Mouse (Mus musculus): ENCODE measurements around the gene Tmem139.

Gene Tmem139

GRCm38 (mm10) chr6:42261524-42262170, at the start of gene Tmem139:
Gene Tmem139, plus strand, starts transcription at chr6:42261970.
- in situ Hi-C loops (cut with MboI): no loop called here

GRCm38 (mm10) chr6:42215028-42215427, 46.7 kb upstream of the Tmem139 start, which contains the start of gene Tas2r144:
Gene Tas2r144, plus strand, starts transcription at chr6:42215328.
- in situ Hi-C loops (cut with MboI): no loop called here

- in situ Hi-C loops (cut with MboI): no loop called here
These were observed 39.5 kb upstream of the Tmem139 start for GRCm38 (mm10) chr6:42222286-42222685.

GRCm38 (mm10) chr6:42225046-42225445, 36.7 kb upstream of the Tmem139 start:
- in situ Hi-C loops (cut with MboI): no loop called here

- in situ Hi-C loops (cut with MboI): no loop called here
These were observed 34.3 kb upstream of the Tmem139 start for GRCm38 (mm10) chr6:42227240-42228101.

GRCm38 (mm10) chr6:42229610-42230009, 32.2 kb upstream of the Tmem139 start:
- in situ Hi-C loops (cut with MboI): loop anchor here (10.0 kb wide), 1 partner anchor 355 kb away; no protein-coding TSS in a partner anchor

- in situ Hi-C loops (cut with MboI): loop anchor here (10.0 kb wide), 1 partner anchor 354 kb away; no protein-coding TSS in a partner anchor
These were observed 30.6 kb upstream of the Tmem139 start for GRCm38 (mm10) chr6:42231191-42231590.

GRCm38 (mm10) chr6:42237276-42237805, 24.4 kb upstream of the Tmem139 start:
- in situ Hi-C loops (cut with MboI): loop anchor here (10.0 kb wide), 1 partner anchor 347 kb away; no protein-coding TSS in a partner anchor

GRCm38 (mm10) chr6:42241311-42242045, 20.3 kb upstream of the Tmem139 start:
- in situ Hi-C loops (cut with MboI): no loop called here

- in situ Hi-C loops (cut with MboI): no loop called here
These were observed 15.9 kb upstream of the Tmem139 start, which contains the start of gene Gstk1 for GRCm38 (mm10) chr6:42245711-42246353. Gene Gstk1, plus strand, starts transcription at chr6:42245935.

GRCm38 (mm10) chr6:42247173-42247572, 14.6 kb upstream of the Tmem139 start:
- in situ Hi-C loops (cut with MboI): no loop called here

GRCm38 (mm10) chr6:42247981-42248380, 13.8 kb upstream of the Tmem139 start:
- in situ Hi-C loops (cut with MboI): no loop called here

GRCm38 (mm10) chr6:42251791-42252190, 10.0 kb upstream of the Tmem139 start:
- in situ Hi-C loops (cut with MboI): no loop called here

- in situ Hi-C loops (cut with MboI): no loop called here
These were observed 8.7 kb upstream of the Tmem139 start for GRCm38 (mm10) chr6:42253103-42253502.

GRCm38 (mm10) chr6:42257303-42257863, 4.4 kb upstream of the Tmem139 start:
- in situ Hi-C loops (cut with MboI): no loop called here

- in situ Hi-C loops (cut with MboI): no loop called here
These were observed 1.3 kb upstream of the Tmem139 start for GRCm38 (mm10) chr6:42260430-42260829.

- in situ Hi-C loops (cut with MboI): no loop called here
These were observed 3.0 kb downstream of the Tmem139 start, which contains the start of gene Casp2 for GRCm38 (mm10) chr6:42264626-42265312. Gene Casp2, plus strand, starts transcription at chr6:42264985.

GRCm38 (mm10) chr6:42265391-42266330, 3.9 kb downstream of the Tmem139 start:
- in situ Hi-C loops (cut with MboI): no loop called here

- in situ Hi-C loops (cut with MboI): no loop called here
These were observed 9.0 kb downstream of the Tmem139 start for GRCm38 (mm10) chr6:42270817-42271216.

Data from mature B cell (primary cell).